Mouse (Mus musculus) G1E (cell line): ENCODE measurements around the gene Pds5a. TPM values are rescaled to one million over a fixed set of nuclear protein-coding genes. Genes with fewer than 3 reads are reported as not detected.

Experiments used
- ATAC-seq: 2 replicates; pipeline ENCODE4 v1.8.0; 2016; ENCODE audit warnings: mild to moderate bottlenecking; ENCODE audit not compliant: insufficient number of reproducible peaks, poor library complexity, low FRiP score, severe bottlenecking; ENCODE audit errors: extremely low read depth
- DNase-seq: peaks from one replicate; pipeline ENCODE4 v3.0.0; 2012; ENCODE audit warnings: low spot score
- H3K27me3 ChIP-seq: 2 replicates; pipeline ENCODE4 v1.6.1; 2012; ENCODE audit warnings: mild to moderate bottlenecking, low read length, inconsistent platforms; ENCODE audit not compliant: insufficient read depth
- H3K36me3 ChIP-seq: replicated peaks from 2 replicates; pipeline ENCODE3; 2012; ENCODE audit warnings: mild to moderate bottlenecking, inconsistent platforms
- H3K4me1 ChIP-seq: 2 replicates; pipeline ENCODE4 v1.6.1; 2012; ENCODE audit warnings: low read depth, low read length, inconsistent platforms, mixed read lengths; ENCODE audit not compliant: insufficient read depth
- H3K4me3 ChIP-seq: 2 replicates; pipeline ENCODE4 v1.5.1; 2012; ENCODE audit warnings: low read depth, mild to moderate bottlenecking, inconsistent platforms, low read length, moderate library complexity, mixed read lengths
- H3K9me3 ChIP-seq: replicated peaks from 2 replicates; pipeline ENCODE4 v1.6.1; 2012; ENCODE audit warnings: inconsistent platforms
- CTCF ChIP-seq: IDR thresholded peaks from 2 replicates; pipeline ENCODE4 v1.5.1; 2012; ENCODE audit warnings: low read depth, low read length, inconsistent platforms, mixed read lengths
- GATA1 ChIP-seq: IDR thresholded peaks from 2 replicates; pipeline ENCODE4 v1.6.1; 2012; ENCODE audit warnings: borderline replicate concordance, low read length, inconsistent platforms, mixed read lengths
- GATA2 ChIP-seq: IDR thresholded peaks from 2 replicates; pipeline ENCODE4 v1.6.1; 2012; ENCODE audit warnings: low read depth, low read length, inconsistent platforms, borderline replicate concordance
- POLR2AphosphoS5 ChIP-seq: IDR thresholded peaks from 2 replicates; pipeline ENCODE4 v1.6.1; 2012; ENCODE audit warnings: low read depth, low read length, inconsistent platforms; ENCODE audit not compliant: insufficient replicate concordance
- TAL1 ChIP-seq: conservative IDR thresholded peaks from 2 replicates; pipeline ENCODE4 v1.6.1; 2012; ENCODE audit warnings: low read depth, low read length, inconsistent platforms, mixed read lengths
- polyA plus RNA-seq: library from polyadenylated mRNA; stranded (reverse); fragments of >175 nt; gene quantifications from 2 replicates; pipeline ENCODE4 v1.2.3, GENCODE M21; 2012
- total RNA-seq, 2 experiments: library from RNA; stranded (forward) in 1 of 2; stranded (reverse) in 1 of 2; fragments of 200-1000 nt in 1 of 2; fragments of >200 nt in 1 of 2; fragmentation: Nextera tagmentation in 1 of 2; gene quantifications; 2 replicates each; pipeline ENCODE4 v1.2.3; 2014 to 2017

The Pds5a gene
- total and polyA plus RNA-seq, 3 experiments, result 22.9 to 441 (median 434) TPM

GRCm38 (mm10) chr5:65624340-65624739 lies 73.7 kb downstream of the Pds5a start:
- Histone ChIP-seq H3K4me1 (peaks cover 3% of the 10 kb centered on the region; the same call in 1 of the 2 replicates), H3K27me3 (no peaks in the 10 kb centered on the region), H3K36me3 (peaks cover 80% of the 10 kb centered on the region), H3K4me3 (no peak overlapping the region), H3K9me3 (no peaks in the 10 kb centered on the region)
- ATAC-seq (no peak), DNase-seq (no peak)
- TF ChIP-seq POLR2AphosphoS5, result no peak

DNA sequence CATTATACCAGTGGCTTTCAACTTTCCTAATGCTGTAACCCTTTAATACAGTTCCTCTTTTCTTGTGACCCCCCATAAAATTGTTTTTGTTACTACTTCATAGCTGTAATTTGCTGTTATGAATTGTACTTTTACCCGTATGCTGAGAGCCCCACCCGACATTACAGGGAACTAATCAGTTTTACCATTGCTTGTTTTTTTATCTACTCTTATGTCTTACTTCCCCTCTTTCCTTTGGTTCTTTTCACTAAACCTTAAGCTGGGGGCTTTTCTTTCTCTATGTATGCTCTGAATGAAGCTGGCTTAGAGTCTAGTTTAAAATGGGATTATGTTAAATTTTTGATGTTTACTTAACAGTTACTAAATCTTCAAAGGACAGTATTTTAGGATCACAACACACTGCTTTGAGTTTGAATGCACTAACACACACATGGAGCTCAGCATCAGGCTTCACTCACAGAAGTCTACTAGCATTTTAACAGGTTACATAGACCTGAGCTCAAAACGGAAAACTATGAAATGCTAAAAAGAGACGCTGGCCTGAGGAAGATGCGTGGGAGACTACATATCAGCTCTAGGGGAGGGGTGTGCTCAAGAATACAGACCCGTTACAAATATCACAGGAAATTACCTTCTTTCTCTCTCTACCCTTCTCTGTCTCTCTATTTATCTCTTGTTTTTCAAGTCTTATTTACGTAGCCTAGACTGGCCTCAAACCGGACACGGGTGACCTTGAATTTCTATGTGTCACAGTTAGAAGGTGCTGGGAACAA lies 84.7 kb downstream of the Pds5a start:
- peaks cover 81% of the 10 kb centered on the region for H3K36me3 ChIP-seq
- H3K27me3 ChIP-seq, result no peaks in the 10 kb centered on the region
- no peak for TF ChIP-seq GATA2
- TF ChIP-seq GATA1, result no peak
- no peak for TF ChIP-seq CTCF
- no peak for TF ChIP-seq TAL1
- no peak for TF ChIP-seq POLR2AphosphoS5
- DNase-seq (no peak), ATAC-seq (no peak)
- H3K4me3 ChIP-seq, result no peak overlapping the region
- peaks cover 27% of the 10 kb centered on the region for H3K4me1 ChIP-seq
- no peaks in the 10 kb centered on the region for H3K9me3 ChIP-seq

DNA sequence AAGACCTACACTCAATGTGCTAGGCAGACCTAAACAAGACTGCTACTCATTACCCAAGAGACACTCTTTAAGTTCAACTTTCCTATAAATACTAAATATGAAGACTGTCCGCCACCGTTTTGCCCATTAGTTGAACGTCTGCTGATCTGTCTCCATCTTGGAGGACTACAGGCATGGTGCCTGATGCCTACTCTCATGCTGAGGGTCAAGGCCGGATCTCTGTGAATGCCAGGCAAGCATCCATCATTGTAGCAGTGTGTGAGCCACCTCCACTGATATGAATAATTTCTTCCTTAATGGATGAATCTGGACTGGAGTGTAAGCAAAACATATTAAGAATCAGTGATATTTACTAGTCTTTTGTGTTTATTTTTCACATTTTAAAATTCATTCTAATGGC lies 87.5 kb downstream of the Pds5a start:
- H3K4me3 ChIP-seq, result no peak overlapping the region
- no peak for TF ChIP-seq GATA1
- TF ChIP-seq POLR2AphosphoS5, result no peak
- TF ChIP-seq CTCF, result no peak
- H3K9me3 ChIP-seq, result no peaks in the 10 kb centered on the region
- peaks cover 73% of the 10 kb centered on the region for H3K36me3 ChIP-seq
- ATAC-seq (no peak), DNase-seq (no peak)
- H3K27me3 ChIP-seq, result no peaks in the 10 kb centered on the region
- peaks cover 22% of the 10 kb centered on the region for H3K4me1 ChIP-seq

DNA sequence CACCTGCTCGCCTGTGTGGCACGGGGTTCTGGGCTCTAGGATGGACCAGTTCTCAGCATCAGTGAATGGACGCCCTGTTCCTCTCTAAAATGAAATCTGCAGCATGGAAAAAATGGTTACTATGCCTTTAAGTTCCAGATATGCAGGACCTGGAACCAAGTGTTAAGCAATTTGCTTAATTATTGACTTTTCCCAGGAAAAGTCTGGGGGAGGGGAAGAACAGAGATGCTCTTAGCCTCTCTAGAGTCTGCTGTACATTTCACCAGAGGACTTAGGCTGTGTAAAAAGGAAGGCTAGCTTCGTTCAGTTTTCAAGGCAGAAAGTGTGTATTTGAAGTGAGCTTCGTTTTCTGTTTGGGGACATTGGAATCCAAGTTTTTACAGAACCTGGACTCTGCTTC lies 88.3 kb downstream of the Pds5a start:
- TF ChIP-seq TAL1 (no peak), GATA2 (no peak)
- Histone ChIP-seq H3K36me3 (peaks cover 73% of the 10 kb centered on the region), H3K27me3 (no peaks in the 10 kb centered on the region), H3K4me1 (peaks cover 16% of the 10 kb centered on the region), H3K4me3 (no peak overlapping the region), H3K9me3 (no peaks in the 10 kb centered on the region)
- ATAC-seq, result no peak
- DNase-seq, result no peak

DNA sequence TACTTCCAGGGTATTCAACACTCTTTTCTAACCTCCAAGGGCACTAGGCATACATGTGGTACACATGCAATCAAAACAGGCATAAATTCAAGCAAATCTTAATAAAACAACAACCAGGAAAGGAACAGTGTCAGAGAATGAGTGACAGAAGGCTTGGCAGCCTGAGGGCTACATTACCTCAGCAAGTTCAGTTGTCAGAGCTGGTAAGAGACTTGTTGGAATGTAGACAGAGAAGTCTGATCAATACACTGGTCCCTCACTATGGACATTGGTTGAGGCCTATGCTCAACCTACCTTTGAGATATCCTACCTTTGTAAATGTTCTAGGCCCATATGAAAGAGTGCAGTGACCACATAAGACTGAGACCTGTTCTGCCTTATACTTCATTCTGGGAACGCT lies 91.3 kb downstream of the Pds5a start:
- no peak for ATAC-seq
- H3K9me3 ChIP-seq, result no peaks in the 10 kb centered on the region
- no peak for TF ChIP-seq GATA1
- no peak for TF ChIP-seq POLR2AphosphoS5
- no peak for TF ChIP-seq CTCF
- no peak for TF ChIP-seq GATA2
- no peak for TF ChIP-seq TAL1
- H3K36me3 ChIP-seq, result peaks cover 59% of the 10 kb centered on the region
- H3K4me1 ChIP-seq, result peaks cover 4% of the 10 kb centered on the region
- no peak for DNase-seq
- H3K4me3 ChIP-seq, result no peak overlapping the region
- H3K27me3 ChIP-seq, result no peaks in the 10 kb centered on the region

GRCm38 (mm10) chr5:65599681-65600080 lies 98.4 kb downstream of the Pds5a start:
- Histone ChIP-seq H3K4me3 (no peak overlapping the region), H3K27me3 (no peaks in the 10 kb centered on the region), H3K4me1 (no peaks in the 10 kb centered on the region; the same call in 1 of the 2 replicates), H3K9me3 (no peaks in the 10 kb centered on the region), H3K36me3 (peaks cover 70% of the 10 kb centered on the region)
- ATAC-seq, result no peak
- TF ChIP-seq POLR2AphosphoS5, result no peak
- no peak for TF ChIP-seq TAL1
- no peak for TF ChIP-seq GATA1
- TF ChIP-seq CTCF, result no peak
- no peak for TF ChIP-seq GATA2
- DNase-seq, result no peak

DNA sequence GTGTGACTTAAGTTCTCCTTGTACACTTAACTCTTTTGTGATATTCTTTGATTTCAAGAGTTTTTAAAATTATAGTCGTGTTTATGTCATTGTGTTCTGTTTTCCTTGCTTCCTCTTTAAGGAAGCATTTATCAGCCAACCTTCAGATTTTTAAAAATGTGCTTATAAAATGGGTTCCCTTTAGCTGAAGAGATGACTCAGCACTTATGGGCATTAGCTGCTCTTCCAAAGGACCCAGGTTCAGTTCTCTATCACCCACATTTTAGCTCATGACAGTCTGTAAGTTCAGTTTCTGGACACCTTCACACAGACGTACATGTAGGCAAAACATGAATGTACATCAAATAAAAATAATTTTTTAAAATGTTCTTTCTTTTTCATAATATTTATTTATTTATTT lies 105.7 kb downstream of the Pds5a start:
- no peak for TF ChIP-seq CTCF
- no peak for TF ChIP-seq POLR2AphosphoS5
- TF ChIP-seq GATA2, result no peak
- no peak for TF ChIP-seq GATA1
- TF ChIP-seq TAL1, result no peak

More for the DNA sequence above, 105.7 kb downstream of the Pds5a start:
- no peak for ATAC-seq
- H3K36me3 ChIP-seq, result peaks cover 77% of the 10 kb centered on the region
- no peaks in the 10 kb centered on the region for H3K27me3 ChIP-seq
- H3K9me3 ChIP-seq, result no peaks in the 10 kb centered on the region
- H3K4me3 ChIP-seq, result no peak overlapping the region
- H3K4me1 ChIP-seq, result peaks cover 13% of the 10 kb centered on the region
- DNase-seq, result no peak
